Mouse (Mus musculus): ENCODE data around the gene Ccdc117. TPM values are rescaled to one million over a fixed set of nuclear protein-coding genes. Genes with fewer than 3 reads are reported as not detected.
"Not testable (repeated sequence)": the region's sequence is repeated elsewhere in the genome, so short reads cannot be mapped to it uniquely, and the experiment has no call there.

The Ccdc117 gene
- polyA plus RNA-seq, 1 experiment from 2014 or later, result 6.0 TPM

GRCm38 (mm10) chr11:5516151-5516550 is 25.8 kb downstream of the Ccdc117 start:
- TF ChIP-seq EP300 (IDR thresholded peaks at IDR 0.05; ENCODE audit: low read depth) (no peak), CTCF (IDR thresholded peaks at IDR 0.05; ENCODE audit: low read depth) (no peak)
- no peak for DNase-seq
- Histone ChIP-seq H3K27ac (ENCODE audit: low read depth) (no peak overlapping the region), H3K9me3 (ENCODE audit: low read length) (no peaks in the 10 kb centered on the region), H3K4me3 (ENCODE audit: low read depth, low read length) (no peak overlapping the region), H3K36me3 (replicated peaks; ENCODE audit: insufficient read depth, low read length) (no peaks in the 10 kb centered on the region), H3K4me1 (ENCODE audit: insufficient read depth) (peaks cover 19% of the 10 kb centered on the region), H3K9ac (replicated peaks) (no peak overlapping the region), H3K27me3 (ENCODE audit: insufficient read depth, low read length) (no peaks in the 10 kb centered on the region), H3K4me2 (ENCODE audit: low read depth, low read length) (no peak overlapping the region)
- WGBS (ENCODE audit: insufficient replicate concordance), result 83% methylated on average over 7 of the region's 7 CpGs
- ATAC-seq, result no peak

GRCm38 (mm10) chr11:5515655-5516054 is 26.3 kb downstream of the Ccdc117 start:
- H3K4me3 ChIP-seq (ENCODE audit: low read depth, low read length), result no peak overlapping the region
- H3K27me3 ChIP-seq (ENCODE audit: insufficient read depth, low read length), result no peaks in the 10 kb centered on the region
- no peak overlapping the region for H3K4me2 ChIP-seq (ENCODE audit: low read depth, low read length)
- TF ChIP-seq CTCF (IDR thresholded peaks at IDR 0.05; ENCODE audit: low read depth), result no peak
- no peak for TF ChIP-seq EP300 (IDR thresholded peaks at IDR 0.05; ENCODE audit: low read depth)
- no peak overlapping the region for H3K9ac ChIP-seq (replicated peaks)
- ATAC-seq (no peak), DNase-seq (no peak)
- 82% methylated on average over 6 of the region's 6 CpGs for WGBS (ENCODE audit: insufficient replicate concordance)
- no peak overlapping the region for H3K27ac ChIP-seq (ENCODE audit: low read depth)
- H3K36me3 ChIP-seq (replicated peaks; ENCODE audit: insufficient read depth, low read length), result no peaks in the 10 kb centered on the region
- H3K4me1 ChIP-seq (ENCODE audit: insufficient read depth), result peaks cover 22% of the 10 kb centered on the region
- no peaks in the 10 kb centered on the region for H3K9me3 ChIP-seq (ENCODE audit: low read length)

GRCm38 (mm10) chr11:5515196-5515595 is 26.8 kb downstream of the Ccdc117 start:
- H3K4me2 ChIP-seq (ENCODE audit: low read depth, low read length), result no peak overlapping the region
- TF ChIP-seq EP300 (IDR thresholded peaks at IDR 0.05; ENCODE audit: low read depth), result no peak
- no peak for TF ChIP-seq CTCF (IDR thresholded peaks at IDR 0.05; ENCODE audit: low read depth)
- H3K4me1 ChIP-seq (ENCODE audit: insufficient read depth), result peaks cover 23% of the 10 kb centered on the region
- no peaks in the 10 kb centered on the region for H3K36me3 ChIP-seq (replicated peaks; ENCODE audit: insufficient read depth, low read length)
- no peak overlapping the region for H3K27ac ChIP-seq (ENCODE audit: low read depth)
- no peaks in the 10 kb centered on the region for H3K9me3 ChIP-seq (ENCODE audit: low read length)
- ATAC-seq (no peak), DNase-seq (no peak)
- WGBS (ENCODE audit: insufficient replicate concordance), result 77% methylated on average over 6 of the region's 6 CpGs
- H3K27me3 ChIP-seq (ENCODE audit: insufficient read depth, low read length), result no peaks in the 10 kb centered on the region
- no peak overlapping the region for H3K4me3 ChIP-seq (ENCODE audit: low read depth, low read length)
- no peak overlapping the region for H3K9ac ChIP-seq (replicated peaks)

DNA sequence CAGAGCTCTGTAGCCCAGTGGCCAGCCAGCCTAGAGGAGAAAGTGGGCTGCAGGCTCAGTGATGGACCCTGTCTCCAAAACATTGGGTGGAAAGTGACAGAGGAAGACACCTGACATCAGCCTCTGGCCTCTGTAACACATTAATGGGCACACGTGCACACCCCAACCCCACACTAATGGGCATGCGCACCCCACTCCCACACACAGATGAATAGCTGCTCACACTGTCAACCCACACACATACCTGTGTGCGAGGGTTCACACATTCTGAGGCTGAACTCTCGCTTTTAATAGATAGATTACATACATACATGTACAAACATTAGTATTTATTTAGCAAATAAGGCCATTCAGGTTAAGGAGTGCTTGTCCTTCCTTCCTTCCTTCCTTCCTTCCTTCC is 27.9 kb downstream of the Ccdc117 start:
- Histone ChIP-seq H3K9me3 (ENCODE audit: low read length) (no peaks in the 10 kb centered on the region), H3K36me3 (replicated peaks; ENCODE audit: insufficient read depth, low read length) (no peaks in the 10 kb centered on the region), H3K9ac (replicated peaks) (no peak overlapping the region), H3K27ac (ENCODE audit: low read depth) (no peak overlapping the region), H3K4me3 (ENCODE audit: low read depth, low read length) (no peak overlapping the region), H3K4me1 (ENCODE audit: insufficient read depth) (peaks cover 28% of the 10 kb centered on the region), H3K4me2 (ENCODE audit: low read depth, low read length) (no peak overlapping the region), H3K27me3 (ENCODE audit: insufficient read depth, low read length) (no peaks in the 10 kb centered on the region)
- no peak for TF ChIP-seq EP300 (IDR thresholded peaks at IDR 0.05; ENCODE audit: low read depth)
- TF ChIP-seq CTCF (IDR thresholded peaks at IDR 0.05; ENCODE audit: low read depth), result no peak
- DNase-seq, result no peak
- ATAC-seq, result no peak
- 82% methylated on average over 4 of the region's 4 CpGs for WGBS (ENCODE audit: insufficient replicate concordance)

DNA sequence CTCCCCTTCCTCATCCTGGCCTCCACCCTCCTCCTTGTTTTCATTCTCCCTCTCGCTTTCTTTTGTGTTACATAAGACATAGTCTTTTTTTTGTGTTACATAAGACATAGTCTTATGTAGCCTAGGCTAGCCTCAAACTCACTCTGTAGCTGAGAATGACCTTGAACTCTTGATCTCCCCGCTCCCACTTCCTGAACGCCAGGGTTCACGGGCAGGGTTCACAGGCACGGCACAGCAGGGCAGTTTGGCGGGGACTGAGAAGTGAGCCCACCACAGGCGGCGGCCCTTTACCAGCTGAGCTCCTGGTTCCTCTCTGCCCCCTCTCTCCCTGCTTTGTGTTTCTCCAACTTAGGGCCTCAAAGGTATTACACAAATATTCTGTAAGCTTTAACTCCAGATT is 29.0 kb downstream of the Ccdc117 start:
- ATAC-seq, result no peak
- Histone ChIP-seq H3K4me2 (ENCODE audit: low read depth, low read length) (no peak overlapping the region), H3K27me3 (ENCODE audit: insufficient read depth, low read length) (no peaks in the 10 kb centered on the region), H3K36me3 (replicated peaks; ENCODE audit: insufficient read depth, low read length) (no peaks in the 10 kb centered on the region), H3K9me3 (ENCODE audit: low read length) (no peaks in the 10 kb centered on the region), H3K27ac (ENCODE audit: low read depth) (peak overlapping the region; percentile 81; the same call in 1 of the 2 replicates), H3K4me1 (ENCODE audit: insufficient read depth) (peaks cover 31% of the 10 kb centered on the region), H3K9ac (replicated peaks) (no peak overlapping the region), H3K4me3 (ENCODE audit: low read depth, low read length) (no peak overlapping the region)
- 79% methylated on average over 8 of the region's 8 CpGs for WGBS (ENCODE audit: insufficient replicate concordance)
- no peak for TF ChIP-seq CTCF (IDR thresholded peaks at IDR 0.05; ENCODE audit: low read depth)
- DNase-seq, result no peak

GRCm38 (mm10) chr11:5512099-5512725 is 29.8 kb downstream of the Ccdc117 start:
- H3K4me1 ChIP-seq (ENCODE audit: insufficient read depth), result peaks cover 31% of the 10 kb centered on the region
- no peaks in the 10 kb centered on the region for H3K36me3 ChIP-seq (replicated peaks; ENCODE audit: insufficient read depth, low read length)
- peak overlapping the region; percentile 81 for H3K27ac ChIP-seq (ENCODE audit: low read depth)
- no peaks in the 10 kb centered on the region for H3K27me3 ChIP-seq (ENCODE audit: insufficient read depth, low read length)
- no peak overlapping the region; the same call in 1 of the 2 replicates for H3K4me2 ChIP-seq (ENCODE audit: low read depth, low read length)
- no peaks in the 10 kb centered on the region for H3K9me3 ChIP-seq (ENCODE audit: low read length)
- no peak overlapping the region for H3K9ac ChIP-seq (replicated peaks)
- 48% methylated on average over 12 of the region's 12 CpGs for WGBS (ENCODE audit: insufficient replicate concordance)
- ATAC-seq, result no peak
- H3K4me3 ChIP-seq (ENCODE audit: low read depth, low read length), result no peak overlapping the region
- no peak for TF ChIP-seq EP300 (IDR thresholded peaks at IDR 0.05; ENCODE audit: low read depth)
- no peak for TF ChIP-seq CTCF (IDR thresholded peaks at IDR 0.05; ENCODE audit: low read depth)
- DNase-seq, result no peak

DNA sequence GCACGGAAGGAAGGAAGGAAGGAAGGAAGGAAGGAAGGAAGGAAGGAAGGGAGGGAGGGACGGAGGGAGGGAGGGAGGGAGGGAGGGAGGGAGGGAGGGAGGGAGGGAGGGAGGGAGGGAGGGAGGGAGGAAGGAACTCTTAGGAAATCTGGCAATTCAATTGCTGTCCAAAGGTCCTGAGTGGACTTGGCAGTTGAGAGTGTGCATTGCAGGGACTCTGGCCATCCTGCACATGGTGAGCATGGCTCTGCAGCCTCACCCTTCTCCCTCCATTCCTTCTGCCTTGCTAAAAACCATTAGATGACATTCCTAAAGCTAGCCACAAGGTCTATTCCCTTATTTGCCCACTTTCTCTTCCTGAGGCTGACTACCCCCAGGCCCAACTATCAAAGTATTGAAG is 31.3 kb downstream of the Ccdc117 start:
- Histone ChIP-seq H3K4me1 (ENCODE audit: insufficient read depth) (peaks cover 35% of the 10 kb centered on the region), H3K27ac (ENCODE audit: low read depth) (peak overlapping the region; percentile 79)
- H3K36me3 ChIP-seq (replicated peaks; ENCODE audit: insufficient read depth, low read length); H3K27me3 ChIP-seq (ENCODE audit: insufficient read depth, low read length); DNase-seq; H3K4me2 ChIP-seq (ENCODE audit: low read depth, low read length); H3K4me3 ChIP-seq (ENCODE audit: low read depth, low read length); H3K9me3 ChIP-seq (ENCODE audit: low read length); H3K9ac ChIP-seq (replicated peaks): not testable (repeated sequence)
- ATAC-seq, result peak; percentile 54
- WGBS (ENCODE audit: insufficient replicate concordance), result no CpG with 5 or more reads among the region's 2 CpGs
